Mouse (Mus musculus) layer of hippocampus, adult 11-12 months (tissue): ENCODE results near the gene Hes6.
A peak's percentile ranks its signal among the peaks of the same experiment; 100 is the strongest.

Experiments used
- DNase-seq: peaks from one replicate; pipeline ENCODE4 v3.0.0; 2022; ENCODE audit warnings: low spot score

The Hes6 gene

DNA sequence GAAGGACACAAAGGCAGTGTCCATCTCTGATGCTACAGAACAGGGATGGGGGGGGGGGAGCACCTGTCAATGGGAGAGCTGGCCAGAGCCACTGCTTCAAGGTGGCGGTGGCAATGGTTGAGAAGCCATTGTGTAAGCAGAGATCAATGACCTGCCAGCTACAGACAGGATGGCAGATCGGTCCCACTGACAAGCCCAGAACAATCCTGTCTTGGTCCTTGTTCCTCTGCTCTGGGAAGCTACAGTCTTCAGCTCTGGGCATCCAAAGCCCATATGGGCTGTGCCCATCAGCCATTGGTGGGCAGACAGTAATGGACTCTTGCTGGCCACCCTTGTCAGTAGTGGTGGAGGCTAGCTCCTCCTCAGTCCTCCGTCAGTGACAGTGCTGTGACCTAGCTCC is 28.0 kb upstream of the Hes6 start:
- DNase-seq, result no peak

DNA sequence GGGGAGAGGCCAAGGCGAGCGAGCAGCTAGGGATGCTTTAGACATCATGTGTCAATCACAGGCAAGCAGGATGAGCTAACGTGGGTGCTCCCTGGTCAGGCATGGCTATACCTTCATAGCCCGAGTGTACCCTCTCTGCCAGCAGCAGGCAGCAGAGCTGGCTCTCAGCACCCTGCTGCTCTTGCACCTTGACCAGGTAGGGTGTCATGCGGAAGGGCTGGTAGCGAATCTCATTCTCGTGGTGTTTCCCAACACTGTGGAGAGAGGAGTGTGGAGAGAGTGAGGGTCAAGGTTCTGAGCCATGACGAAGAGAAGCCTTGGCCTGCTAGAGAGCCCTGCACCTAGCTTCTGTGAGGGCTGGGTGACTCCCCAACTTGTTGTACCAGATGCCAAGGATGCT is 25.9 kb upstream of the Hes6 start:
- no peak for DNase-seq

DNA sequence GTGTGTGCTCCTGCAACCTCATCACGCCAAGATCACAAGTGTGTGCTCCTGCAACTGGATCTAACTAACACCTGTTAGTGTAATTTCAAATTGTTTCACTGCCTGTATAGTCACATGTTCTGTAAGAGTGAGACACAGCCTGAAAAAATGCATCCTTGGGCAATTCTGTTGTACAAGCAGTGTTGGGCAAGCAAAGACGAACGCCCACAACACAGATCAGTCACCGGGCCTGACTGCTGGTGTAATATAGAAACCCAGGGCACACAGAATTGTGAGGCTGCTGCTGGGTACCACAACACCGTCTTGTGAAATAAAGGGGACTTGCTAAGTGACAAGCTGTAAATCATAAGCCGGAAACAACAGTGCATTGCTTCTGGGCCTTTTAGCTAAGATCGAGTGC is 23.7 kb upstream of the Hes6 start:
- DNase-seq, result no peak

DNA sequence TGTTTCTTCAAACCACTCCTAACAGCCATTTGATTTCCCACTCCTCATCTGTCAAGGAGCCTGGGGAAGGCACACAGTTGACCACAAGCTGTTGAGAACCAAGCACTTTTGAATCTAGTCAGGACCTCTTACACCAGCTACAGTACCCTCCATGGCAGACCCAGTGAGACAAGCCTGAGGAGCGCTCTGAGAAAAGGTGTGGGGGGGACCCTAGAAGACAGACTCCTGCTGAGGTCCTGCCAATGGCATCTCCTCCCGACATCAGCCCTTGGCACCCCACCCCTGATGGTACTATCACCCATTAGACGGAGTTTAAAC is 23.2 kb upstream of the Hes6 start:
- DNase-seq, result no peak

DNA sequence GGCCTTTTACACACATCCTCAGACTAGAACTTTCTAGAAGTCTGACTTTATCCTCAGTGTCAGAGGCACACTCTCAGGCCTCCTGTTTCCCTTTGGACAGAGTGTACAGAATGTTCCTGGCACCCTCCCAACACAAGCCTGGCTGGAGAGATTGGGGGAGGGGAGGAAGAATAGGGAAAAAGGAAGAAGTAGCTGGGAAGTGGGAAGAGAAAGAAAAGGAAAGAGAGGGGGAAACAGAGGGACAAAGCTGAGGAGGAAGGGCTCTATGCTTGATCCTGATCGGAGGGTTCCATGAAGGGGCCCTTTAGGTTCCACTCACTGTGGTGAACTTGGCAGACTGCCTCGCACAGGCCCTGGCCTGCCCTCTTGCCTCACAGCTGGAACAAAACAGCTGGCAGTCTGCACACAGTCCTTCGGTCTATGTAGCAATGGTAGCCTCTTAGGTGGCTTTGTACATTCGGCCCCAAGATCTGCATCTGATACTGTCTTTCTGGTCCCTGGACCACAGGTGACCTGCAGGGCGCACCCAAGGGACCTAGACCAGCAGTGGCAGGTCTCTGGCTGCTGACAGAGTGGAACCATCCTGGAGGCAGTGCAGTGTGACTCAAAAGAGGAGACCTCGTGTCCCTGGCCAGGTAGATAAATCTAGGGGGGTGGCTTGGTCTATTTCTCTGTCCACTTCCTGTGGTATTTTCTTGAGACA is 22.7 kb upstream of the Hes6 start:
- DNase-seq, result peak; percentile 54

DNA sequence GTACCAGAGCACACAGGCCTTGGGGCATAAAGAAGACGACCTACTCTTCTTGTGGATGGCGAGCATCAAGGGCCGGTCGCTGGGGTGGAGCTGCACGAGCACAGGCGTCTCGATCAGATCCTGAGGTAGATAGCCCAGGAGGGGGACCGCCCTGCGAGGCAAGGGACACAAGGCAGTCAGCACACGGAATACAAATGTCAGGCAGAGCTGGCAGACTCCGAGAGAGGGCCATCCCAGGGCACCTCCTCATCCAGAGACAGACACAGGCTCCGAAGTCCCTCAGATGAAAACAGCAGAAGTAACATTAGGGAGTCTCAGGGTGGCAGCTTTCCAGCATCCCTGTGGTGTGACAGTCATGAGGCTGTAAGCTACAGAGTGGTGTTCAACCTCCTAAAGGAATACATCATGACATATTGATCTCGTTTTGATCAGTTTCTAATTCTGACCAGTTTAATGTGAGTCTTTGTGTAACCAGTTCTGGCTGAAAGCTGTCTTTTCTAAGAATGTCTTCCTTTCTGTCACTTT is 21.8 kb upstream of the Hes6 start:
- DNase-seq, result no peak

DNA sequence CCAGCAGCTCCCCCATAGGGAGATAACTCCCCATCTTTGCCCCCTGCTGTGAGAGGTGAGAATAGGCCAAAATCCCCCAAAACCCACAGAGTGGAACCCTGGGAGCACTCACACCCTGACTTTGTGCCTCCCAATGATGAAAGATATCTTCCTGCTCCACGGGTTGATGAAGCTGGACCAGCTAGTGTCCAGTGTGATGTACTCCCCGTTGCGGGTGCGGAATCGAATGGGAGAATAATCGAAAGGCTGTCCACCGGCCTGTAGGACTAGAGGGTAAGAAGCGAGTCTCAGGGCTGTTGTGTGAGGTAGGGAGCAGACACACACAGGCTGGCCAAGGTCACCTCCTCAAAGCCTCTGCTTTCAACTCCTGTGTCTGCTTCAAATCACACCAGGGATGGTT is 21.1 kb upstream of the Hes6 start:
- no peak for DNase-seq

DNA sequence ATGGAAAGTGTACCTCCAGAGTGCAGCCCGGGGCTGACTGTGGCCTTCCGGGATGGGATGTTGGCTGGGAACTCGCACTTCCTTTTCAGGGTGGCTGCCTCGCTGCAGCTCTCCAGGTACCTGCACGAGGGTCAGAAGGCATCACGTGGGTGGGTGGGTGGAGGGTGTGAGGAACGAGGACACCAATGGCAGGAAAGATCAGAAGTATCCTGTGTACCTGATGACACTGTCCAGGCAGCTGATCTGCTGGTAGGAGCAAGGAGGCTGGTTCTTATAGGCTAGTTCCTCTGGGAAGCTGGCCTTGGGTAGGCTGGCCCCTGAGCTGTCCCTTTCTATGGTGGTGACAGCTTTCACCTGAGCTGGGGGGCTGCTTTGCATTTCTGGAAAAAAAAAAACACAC is 16.9 kb upstream of the Hes6 start:
- no peak for DNase-seq

DNA sequence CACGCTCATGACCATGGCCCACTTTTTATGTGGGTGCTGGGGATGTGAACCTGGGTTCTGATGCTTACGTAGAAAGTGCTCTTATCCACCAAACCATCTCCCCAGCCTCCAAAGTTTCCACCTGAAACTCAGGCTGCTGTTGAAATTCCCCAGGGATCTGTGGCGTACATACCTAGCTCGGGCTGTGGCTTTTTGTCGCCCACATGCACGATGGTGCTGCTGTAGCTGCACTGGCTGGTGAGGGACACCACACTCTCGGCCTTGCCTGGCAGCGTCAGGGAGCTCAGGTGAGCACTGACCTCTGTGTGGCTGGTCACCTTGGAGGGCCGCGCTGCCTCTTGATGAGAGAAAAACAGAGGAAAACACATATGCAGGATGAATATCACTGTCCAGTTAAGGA is 15.4 kb upstream of the Hes6 start:
- DNase-seq, result no peak

DNA sequence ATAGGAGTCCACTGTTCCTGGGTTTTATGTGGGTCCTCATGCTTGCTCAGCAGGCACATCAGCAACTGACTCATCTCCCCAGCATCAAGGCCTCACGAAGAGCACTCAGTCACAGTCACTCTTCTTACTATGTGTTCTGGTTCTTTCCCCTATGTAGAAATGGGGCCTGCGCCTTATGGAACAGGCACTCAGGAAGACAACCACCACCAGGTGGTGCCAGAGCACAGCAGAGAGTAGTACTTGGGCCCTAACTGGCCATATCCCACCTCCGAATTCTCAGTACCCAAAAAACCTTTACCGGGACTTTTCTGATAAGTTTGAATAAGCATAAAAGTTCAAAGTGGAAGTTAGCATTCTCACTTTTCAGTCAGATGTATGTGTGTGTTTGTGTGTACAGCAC is 14.8 kb upstream of the Hes6 start:
- peak; percentile 90 for DNase-seq

DNA sequence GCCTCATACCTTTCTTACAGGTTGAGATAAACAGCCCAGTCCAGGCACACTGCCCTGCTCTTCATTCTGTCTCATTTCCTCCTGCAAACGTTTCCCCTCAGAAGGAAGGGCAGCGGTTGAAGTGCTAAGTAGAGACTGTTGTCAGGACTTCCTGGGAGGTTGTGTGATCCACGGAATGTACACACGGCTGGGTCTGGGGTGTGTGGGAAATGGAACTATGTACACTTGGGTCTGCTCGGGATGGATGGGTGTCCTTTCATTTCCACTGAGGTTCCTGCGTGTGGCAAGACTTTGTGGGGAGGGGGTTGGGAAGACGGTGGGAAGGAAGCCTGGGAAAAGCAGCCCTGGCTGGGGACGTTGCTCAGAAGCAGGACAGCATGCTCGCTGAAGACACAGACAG is 12.6 kb upstream of the Hes6 start:
- no peak for DNase-seq

DNA sequence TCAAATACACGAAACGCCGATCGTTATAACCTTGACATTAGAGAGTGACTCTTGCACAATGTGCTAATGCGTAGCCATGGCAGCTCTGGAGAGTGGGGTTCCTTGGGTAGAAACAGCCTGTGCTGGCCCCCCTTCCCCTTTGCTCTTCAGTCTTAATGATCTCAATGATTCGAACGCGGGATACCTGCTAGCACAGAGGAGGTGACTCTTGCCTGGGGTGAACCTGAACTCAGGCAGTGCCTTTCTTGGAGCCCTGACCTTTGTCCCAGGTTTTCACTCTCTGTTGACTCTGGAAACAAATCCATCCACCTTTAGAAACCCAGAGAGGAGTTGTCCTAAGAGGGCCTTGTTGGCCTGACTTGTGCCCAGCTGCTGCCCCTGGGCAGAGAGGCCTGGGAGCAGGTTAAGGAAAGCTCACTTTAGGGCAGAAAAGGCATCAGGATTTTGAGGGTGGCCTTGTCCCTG is 6.8 kb upstream of the Hes6 start:
- no peak for DNase-seq

DNA sequence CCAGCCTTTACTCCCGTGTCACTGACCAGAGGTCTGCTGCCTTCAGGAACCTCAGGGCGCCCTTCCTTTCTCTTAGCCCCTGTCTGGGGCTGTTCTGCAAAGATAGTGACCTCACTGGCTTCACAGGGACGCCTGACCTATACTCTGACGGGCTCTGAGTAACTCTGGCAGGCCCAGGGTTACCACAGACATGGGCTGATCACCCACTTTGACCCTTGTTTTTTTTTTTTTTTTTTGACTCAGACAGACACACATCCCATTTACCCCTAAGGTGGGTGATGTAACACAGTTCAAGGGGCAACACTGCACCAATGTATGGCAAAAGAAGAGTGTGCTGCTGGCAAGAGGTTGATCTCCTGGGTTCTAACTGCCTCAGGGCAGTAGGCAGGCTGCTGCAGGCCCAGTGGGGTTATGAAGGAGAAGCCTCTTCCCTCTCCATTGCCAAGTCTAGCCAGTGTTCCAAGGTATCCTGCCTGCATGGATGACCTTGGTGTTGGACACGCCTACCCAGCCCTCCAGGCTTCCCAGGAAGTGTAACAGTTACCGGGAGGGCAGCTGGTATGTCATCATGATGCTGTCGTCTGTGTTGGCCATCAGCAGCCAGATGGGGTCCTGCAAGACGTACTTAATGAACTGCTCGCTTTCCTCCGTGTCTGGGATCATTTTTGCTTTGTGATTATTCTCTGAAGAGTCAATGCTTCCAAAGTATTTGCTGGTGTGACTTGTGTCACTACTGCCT is 6.2 kb upstream of the Hes6 start:
- no peak for DNase-seq

DNA sequence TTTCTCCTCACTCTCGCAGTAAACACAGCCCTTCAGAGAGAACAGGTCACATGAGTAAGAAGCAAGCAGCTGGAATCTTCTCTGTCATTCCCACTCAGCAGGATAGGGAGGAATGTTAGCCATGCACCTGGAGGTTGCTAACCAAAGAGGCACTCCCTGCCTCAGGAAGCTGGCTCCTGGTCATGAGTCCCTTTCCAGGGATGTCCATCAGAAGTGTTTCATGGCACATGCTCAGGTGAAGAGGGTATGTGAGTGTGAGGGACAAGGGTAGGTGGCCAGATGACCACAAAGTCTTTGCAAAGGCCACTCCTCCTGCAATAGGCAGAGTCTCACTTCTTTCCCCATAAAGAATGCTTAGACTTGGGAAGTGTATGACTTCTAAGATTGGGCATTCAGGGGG is 4.2 kb upstream of the Hes6 start:
- no peak for DNase-seq

DNA sequence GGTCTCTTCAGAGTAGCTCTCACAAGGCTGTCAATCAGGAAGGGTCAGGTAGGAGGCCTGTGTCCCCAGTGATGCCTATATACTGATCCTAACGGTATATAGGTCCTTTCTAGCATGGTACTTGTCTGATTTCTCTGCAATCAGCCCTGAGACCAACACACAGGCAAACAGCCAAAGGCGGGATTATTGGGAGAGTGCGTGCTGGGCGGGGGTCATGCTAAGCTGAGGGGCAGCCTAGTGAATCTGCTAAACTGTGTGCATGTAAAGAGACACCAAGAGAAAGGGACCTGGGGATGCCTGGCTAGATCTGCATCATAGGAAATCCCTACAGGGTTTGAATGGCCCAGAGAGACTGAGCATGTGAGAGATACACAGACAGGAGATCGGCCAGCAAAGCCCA is 1.5 kb upstream of the Hes6 start:
- no peak for DNase-seq

DNA sequence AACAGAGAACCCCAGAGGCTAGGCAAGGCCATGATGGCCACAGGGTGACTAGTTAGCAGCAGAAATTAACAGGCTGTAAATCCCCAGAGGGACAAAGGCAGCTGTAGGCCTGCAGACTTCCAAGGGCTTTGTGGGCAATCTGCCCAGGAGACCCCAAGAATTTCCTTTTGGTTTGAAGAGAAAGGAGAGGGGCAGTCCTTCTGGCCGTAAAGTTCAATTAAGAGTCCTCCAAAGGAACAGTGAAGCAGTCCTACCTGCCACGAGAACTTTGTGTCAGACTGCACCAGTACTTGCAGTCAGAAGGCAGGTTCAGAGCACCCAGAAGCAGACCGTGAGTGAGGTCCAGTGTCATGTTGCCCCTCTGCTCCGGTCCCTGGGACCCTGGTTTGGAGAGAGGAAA is 1.1 kb upstream of the Hes6 start:
- DNase-seq, result no peak

DNA sequence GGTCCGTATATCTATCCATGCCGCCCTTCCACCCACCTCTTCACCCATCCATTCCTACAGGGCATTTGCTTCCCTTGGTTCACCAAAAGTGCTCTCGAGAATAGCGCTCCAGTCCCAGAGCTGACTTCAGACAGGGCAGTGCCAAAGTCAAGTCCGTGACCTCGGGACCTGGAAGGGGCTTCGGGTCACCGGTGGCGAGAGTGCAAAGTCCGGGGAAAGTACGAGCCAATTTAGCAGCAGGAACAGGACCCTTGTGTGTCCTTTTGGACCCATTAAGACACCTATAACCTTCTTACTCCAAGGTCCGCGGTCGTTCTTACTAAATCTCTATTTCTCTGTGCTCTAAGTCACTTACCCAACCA is 321 bp downstream of the Hes6 start:
- DNase-seq, result peak; percentile 34

DNA sequence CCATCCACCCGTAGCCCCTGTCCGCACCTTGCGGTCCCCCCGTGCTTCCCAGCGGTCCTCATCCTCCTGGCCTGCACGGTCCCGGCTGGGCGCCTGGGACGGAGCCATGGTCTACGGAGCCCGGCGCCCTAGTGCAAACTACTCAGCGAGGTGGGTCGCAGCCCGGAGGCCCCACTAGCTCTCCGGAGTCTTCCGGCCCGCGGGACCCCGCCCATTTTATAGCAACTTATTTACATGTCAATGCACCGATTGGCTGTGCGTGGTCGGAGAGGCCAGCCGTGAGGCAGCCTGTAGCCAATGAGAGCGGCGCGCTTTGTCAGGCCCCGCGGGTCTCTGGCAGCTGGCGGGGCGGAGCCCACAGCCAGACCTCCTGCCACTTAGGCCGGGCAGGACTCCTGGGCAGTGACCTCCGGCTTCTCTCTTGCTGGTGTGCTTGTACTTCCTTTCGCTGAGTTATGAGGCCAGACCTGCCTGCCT is 770 bp downstream of the Hes6 start:
- DNase-seq, result peak; percentile 95

DNA sequence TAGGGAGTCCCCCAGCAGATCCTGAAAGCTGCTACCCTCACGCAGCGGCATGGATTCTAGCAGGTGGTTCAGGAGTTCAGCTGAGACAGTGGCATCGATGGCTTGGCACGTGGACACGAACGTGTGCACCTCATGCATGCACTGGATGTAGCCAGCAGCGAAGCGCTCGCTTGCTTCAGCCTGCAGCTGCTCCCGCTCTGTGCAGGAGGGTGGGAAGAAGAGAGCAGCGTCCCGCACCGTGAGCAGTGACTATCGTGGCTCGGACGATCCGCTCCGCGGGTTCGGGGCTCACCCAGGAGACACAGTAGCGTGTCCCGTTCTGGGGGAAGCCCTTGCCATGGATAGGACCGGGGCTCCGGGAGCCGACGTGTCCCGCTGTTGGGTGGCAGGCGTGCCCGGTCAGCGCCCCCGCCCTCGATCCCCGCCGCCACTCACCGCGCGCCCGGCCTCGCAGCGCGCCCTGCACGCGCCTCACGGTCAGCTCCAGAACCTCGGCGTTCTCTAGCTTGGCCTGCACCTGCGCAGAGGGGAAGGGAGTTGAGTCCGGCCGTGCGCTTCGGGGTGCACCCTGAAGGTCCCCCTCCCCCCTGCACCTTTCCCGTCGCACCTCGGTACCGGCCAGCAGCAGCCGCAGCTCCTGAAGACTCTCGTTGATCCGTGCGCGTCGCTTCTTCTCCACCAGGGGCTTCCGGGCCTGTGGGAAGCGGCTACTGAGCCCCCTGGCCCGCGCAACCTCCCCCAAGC is 1.4 kb downstream of the Hes6 start:
- DNase-seq, result no peak

DNA sequence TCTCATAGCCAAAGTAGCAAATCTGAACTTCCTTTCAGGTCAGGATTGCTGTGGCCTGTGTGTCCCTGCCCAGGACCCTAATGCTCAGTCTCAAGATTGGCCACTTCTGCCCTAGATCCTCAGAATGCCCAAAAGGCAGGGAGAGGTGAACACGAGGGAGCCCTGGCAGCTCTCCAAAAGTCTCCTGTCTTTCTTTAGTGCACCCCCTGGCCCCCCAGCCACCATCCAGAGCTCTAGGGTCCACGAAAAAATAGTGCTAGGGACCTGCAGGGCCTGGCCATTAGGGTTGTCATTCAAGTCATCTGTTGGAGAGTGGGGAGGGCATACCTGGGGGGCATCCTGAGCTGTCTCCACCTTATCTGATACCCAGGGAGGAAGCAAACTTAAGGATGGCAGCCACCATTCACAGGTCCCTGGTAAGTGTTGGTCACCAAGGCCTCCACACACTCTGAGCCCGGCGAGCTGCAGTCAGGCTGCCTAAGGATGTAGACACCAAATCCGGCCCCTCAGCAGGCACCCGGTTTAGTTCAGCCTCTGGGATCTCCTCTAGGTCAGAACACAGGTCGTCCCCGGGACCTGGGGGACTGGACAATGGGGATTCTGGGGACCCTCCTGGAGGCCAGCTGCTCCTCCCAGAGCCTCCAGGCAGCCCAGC is 2.1 kb downstream of the Hes6 start:
- DNase-seq, result no peak

DNA sequence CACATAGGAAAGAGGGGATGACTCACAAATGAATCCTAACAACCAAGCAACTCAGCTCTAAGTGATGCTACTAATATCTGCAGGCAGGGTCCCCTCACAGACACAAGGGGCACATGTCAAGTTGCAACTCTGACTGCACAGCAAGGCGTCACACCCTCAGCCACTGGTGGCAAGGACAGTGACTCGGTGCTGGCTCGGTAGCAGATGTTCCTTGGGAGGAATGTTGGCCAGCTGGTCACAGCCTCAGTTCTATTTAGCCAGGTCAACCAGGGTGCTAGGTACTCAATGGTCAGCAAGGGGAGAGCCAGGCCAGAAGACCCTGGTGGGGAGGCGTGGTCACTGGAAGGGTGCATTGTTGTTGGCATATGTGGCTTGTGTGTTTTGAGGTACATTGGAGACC is 6.0 kb downstream of the Hes6 start:
- no peak for DNase-seq

DNA sequence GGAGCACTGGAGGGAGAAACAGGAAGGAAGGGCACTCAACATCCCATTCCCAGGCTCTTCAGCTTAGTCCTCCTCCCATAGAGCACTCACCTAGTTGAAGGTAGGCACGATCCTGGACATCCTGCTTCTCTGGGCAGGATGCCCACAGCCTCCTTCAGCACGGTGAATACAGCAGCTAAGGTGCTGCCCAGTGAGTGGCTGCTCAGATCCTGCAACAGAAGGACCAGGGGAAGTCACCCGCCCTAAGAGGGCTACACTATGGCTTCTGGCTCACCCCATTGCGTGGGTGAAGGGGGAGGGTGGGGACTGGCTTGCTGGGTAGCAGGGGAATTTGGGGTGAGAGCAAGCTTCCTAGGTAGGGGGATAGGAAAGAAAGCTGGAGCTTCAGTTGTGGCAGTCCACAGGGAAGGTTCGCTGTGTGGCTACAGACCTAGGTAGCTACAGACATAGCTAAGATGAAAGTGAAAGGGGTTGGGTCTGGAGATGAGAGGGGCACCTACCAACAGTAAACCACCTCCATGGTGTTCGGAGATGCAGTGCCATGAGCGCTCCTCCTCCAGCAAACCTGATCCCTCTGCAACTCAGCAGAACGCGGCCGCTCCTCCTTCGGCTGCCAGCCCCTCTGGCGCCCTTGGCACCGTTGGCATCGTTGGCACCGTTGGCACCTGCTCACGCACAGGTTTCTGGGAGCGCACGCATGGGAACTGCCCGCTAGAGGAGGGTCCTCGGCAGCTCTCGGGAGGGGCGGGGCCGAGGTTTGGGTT is 8.2 kb downstream of the Hes6 start:
- DNase-seq, result no peak
